Mouse (Mus musculus) embryonic fibroblast, embryonic 13.5 days (primary cell): Measurements from ENCODE around the gene Kif3a. TPM values are rescaled to one million over a fixed set of nuclear protein-coding genes. Genes with fewer than 3 reads are reported as not detected.

Experiments used
- H3K27ac ChIP-seq: 2 replicates; pipeline ENCODE4 v1.5.1; 2012; ENCODE audit warnings: low read length, control low read depth, inconsistent platforms; ENCODE audit not compliant: insufficient read depth
- H3K4me1 ChIP-seq: 2 replicates; pipeline ENCODE4 v1.6.1; 2011; ENCODE audit warnings: low read length; ENCODE audit not compliant: control insufficient read depth, insufficient read depth
- H3K4me3 ChIP-seq: 2 replicates; pipeline ENCODE4 v1.5.1; 2011; ENCODE audit warnings: mild to moderate bottlenecking, control low read depth, low read length; ENCODE audit not compliant: insufficient read depth
- CTCF ChIP-seq: IDR thresholded peaks from 2 replicates; pipeline ENCODE4 v1.5.1; 2011; ENCODE audit warnings: mild to moderate bottlenecking, control low read depth, low read length, moderate library complexity, borderline replicate concordance; ENCODE audit not compliant: insufficient read depth
- POLR2A ChIP-seq: IDR thresholded peaks from 2 replicates; pipeline ENCODE4 v1.6.1; 2011; ENCODE audit warnings: low read depth, mild to moderate bottlenecking, control low read depth, low read length, moderate library complexity
- polyA plus RNA-seq: library from polyadenylated mRNA; stranded (reverse); fragments of >200 nt; gene quantifications from 2 replicates; pipeline ENCODE4 v1.2.4, GENCODE M21; 2011; ENCODE audit warnings: low read depth; ENCODE audit not compliant: missing spikeins, insufficient read length

Gene Kif3a
- polyA plus RNA-seq, 1 experiment, result 27.3 TPM

DNA sequence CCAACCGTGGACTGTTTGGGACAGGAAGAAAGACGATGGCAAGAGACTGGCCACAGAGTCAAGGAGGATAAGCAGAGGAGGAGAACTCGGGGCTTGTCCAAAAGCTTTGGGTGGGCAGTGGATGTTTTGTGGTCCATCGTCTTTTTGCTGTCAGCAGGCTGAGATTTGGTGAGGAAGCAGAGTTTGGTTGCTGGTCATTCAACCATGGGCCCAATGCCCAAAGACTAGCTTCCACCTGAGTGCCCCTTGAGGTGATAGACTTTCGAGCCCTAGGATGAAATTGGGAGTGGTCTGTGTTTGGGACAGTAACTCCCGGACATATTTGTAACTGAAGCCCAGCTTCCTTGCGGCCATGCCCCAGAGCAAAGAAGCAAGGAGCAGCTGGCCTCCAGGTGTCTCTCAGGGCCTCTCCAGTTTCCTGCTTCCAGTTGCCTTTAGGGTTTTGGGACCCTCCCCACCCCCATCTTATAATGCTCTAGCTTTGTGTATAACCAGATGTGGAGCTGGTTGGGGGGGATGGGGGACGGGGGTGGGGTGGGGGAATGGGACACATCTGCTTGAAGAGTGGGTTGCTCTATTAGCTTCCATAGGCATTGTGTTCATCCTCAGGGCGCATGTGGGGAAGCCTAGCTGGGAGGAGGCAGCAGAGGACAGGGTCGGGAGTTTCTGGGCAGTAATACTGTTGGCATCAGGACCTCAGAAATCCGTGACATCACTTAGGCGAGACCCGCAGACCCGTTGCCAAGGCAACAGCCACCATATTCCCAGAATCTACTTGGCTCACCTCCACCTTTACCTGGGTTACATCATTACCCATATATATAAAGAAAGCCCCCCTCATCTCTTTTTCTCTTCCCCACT, 43.4 kb upstream of the Kif3a start:
- Histone ChIP-seq H3K27ac (no peak overlapping the region), H3K4me1 (peaks cover 4% of the 10 kb centered on the region), H3K4me3 (no peak overlapping the region)
- TF ChIP-seq CTCF, result no peak
- TF ChIP-seq POLR2A, result no peak

DNA sequence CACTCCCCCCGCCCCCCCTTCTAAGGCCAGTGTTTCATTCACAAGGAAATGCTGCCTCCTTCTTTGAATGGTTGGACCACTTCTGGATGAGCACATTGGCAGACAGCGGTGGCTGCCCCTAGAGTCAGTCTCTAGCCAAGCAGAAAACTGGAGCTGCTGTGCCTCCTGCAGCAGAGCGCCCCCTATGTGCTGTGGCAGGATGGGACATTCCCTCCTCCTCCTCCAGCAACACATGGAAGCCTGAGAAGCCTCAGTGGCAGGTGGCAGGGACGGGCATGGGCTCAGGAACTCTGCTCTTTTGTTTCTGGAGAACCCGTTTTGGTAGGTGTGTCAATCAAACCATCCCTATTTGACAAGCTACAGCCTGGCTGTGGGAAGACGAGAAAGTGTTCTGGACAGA, 42.3 kb upstream of the Kif3a start:
- peaks cover 5% of the 10 kb centered on the region for H3K4me1 ChIP-seq
- H3K27ac ChIP-seq, result no peak overlapping the region
- H3K4me3 ChIP-seq, result no peak overlapping the region
- TF ChIP-seq POLR2A, result no peak
- peak; percentile 35; the same call in 1 of the 2 replicates for TF ChIP-seq CTCF

DNA sequence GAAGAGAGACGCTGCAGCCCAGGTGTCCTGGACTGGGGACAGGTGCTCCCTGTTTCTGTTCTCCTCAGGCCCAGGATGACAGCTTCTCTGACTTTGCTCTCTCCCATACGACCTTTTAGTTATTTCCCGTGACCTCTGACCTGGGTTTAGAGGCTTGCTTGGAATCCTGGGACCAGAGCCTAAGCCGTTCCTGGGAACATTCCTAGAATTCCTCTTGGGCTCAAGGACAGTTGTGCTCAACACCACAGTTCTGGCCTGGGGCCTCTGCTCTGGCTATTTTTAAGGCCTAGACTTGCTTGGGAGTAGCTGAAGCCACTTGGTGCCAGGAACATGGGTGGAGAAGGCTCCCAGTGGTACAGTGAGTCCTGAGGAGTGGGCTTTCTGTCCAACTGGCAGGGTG, 41.7 kb upstream of the Kif3a start:
- H3K27ac ChIP-seq, result no peak overlapping the region
- TF ChIP-seq POLR2A, result no peak
- no peak for TF ChIP-seq CTCF

DNA sequence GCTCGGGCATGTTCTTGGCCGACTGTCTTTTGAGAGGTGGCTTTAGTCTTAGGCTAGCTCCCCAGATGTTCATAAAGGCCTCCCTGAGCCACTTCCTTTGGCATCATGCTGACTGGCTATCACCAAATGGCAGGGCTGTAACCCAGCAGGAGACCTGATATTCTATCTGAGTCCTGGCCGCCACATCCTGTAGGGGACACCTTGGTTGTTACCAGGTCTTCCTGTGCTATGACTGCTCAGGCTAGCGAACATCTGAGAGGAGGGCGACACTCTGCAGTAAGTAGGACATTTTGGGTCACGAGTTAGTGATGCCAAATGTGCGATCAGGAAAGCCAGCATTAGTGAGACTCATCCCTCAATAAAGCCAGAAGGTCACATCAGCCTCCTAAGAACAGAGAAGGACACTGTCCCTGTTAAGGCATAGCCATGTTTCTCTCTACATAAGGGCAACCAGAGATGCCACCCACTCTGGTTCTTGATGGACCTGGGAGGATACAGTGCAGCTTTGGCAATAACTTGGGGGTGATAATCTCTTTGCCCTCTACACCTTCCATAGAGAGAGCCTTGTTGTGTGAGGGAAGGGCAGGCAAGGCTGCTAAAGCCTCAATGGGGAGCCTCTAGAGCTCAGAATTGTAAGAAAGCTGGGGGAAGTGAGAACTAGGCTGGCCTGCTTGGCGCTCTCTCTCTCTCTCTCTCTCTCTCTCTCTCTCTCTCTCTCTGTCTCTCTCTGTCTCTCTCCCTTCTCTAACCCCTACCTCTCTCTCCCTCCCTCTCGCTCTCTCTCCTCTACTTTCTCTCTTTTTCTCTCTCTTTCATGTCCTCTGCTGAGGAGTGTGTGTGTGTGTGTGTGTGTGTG, 38.6 kb upstream of the Kif3a start:
- Histone ChIP-seq H3K4me3 (no peak overlapping the region), H3K4me1 (peaks cover 5% of the 10 kb centered on the region), H3K27ac (peak overlapping the region; percentile 50)
- TF ChIP-seq CTCF (no peak), POLR2A (no peak)

More for the DNA sequence above, 41.7 kb upstream of the Kif3a start:
- no peak overlapping the region for H3K4me3 ChIP-seq
- peaks cover 5% of the 10 kb centered on the region for H3K4me1 ChIP-seq

DNA sequence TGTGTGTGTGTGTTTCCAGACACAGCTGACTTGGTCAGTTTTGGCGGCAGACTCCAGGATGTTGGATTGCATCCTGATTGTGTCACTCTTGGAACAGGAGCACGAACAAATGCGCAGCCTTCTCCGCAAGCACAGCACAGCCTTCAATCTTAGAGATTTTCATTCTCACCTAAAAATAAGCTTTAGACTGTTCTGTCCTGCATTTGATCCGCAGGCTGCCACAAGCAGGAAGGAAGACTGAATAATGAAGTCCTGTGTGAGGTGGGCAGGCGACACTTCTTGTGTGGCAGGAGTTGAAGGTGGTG, 38.0 kb upstream of the Kif3a start:
- Histone ChIP-seq H3K27ac (0 out of 2 replicates have a peak overlapping the region, but pooled peaks have one; percentile 1), H3K4me3 (no peak overlapping the region), H3K4me1 (peaks cover 5% of the 10 kb centered on the region)
- TF ChIP-seq POLR2A, result no peak
- no peak for TF ChIP-seq CTCF

DNA sequence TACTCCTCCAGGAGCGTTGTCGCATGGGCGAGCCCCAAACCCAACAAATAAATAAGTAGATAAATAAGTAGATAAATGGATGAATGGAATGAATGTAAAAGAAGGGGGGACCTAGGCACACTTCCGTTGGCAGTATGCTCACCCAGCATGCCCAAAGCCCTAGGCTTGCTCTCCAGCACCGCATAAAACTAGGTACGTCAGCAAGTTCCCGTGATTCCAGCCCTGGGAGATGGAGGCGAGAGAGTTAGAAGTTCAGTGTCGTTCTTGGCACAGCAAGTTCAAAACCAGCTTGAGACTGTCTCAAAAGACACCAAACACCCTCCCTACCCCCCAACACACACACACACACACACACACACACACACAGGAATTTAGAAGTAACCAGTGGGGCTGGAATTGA, 37.2 kb upstream of the Kif3a start:
- peaks cover 5% of the 10 kb centered on the region for H3K4me1 ChIP-seq
- TF ChIP-seq CTCF (no peak), POLR2A (no peak)
- H3K27ac ChIP-seq, result no peak overlapping the region
- H3K4me3 ChIP-seq, result no peak overlapping the region

DNA sequence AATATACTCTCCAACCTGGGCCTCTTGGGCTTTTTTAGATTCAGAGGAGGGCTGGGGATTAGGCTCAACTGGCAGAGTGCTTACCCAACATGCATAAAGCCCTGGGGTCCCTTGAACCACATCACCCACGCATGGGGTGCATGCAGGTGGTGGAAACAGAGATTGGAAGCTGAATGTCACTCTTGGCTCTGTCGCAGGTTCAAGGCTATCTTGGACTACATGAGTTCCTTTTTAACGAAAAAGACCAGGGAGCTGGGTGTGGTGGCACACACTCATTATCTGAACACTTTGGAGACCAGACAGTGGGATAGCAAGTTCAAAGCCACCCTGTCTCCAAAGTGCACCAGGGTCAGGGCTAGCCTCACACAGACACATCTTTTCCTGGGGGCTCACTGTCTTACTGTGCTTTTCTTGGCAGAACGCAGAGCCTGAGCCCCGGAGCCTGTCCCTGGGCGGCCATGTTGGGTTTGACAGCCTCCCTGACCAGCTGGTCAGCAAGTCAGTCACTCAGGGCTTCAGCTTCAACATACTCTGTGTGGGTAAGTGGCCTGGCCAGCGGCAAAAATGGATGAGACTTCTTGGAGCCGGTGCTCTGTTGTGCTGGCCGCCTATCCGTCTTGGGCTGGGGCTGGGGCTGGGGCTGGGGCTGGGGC, 35.5 kb upstream of the Kif3a start:
- Histone ChIP-seq H3K4me1 (peaks cover 5% of the 10 kb centered on the region), H3K4me3 (no peak overlapping the region), H3K27ac (no peak overlapping the region)
- no peak for TF ChIP-seq POLR2A
- no peak for TF ChIP-seq CTCF

DNA sequence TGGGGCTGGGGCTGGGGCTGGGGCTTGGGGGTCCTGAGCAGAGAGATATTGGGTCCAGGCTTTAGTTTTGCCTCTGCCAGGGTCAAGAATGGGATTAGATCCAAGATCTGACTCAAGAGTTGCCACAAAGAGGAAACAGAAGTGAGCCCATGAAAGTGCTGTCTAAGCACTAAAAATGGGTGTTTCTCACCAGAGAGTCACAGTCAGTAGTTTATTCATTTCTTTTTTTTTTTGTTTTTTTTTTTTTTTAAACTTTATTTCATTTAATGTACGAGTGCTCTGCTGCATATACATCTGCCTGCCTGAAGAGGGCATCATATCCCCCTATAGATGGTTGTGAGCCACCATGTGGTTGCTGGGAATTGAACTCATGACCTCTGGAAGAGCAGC, 35.0 kb upstream of the Kif3a start:
- no peak for TF ChIP-seq CTCF
- H3K27ac ChIP-seq, result no peak overlapping the region

DNA sequence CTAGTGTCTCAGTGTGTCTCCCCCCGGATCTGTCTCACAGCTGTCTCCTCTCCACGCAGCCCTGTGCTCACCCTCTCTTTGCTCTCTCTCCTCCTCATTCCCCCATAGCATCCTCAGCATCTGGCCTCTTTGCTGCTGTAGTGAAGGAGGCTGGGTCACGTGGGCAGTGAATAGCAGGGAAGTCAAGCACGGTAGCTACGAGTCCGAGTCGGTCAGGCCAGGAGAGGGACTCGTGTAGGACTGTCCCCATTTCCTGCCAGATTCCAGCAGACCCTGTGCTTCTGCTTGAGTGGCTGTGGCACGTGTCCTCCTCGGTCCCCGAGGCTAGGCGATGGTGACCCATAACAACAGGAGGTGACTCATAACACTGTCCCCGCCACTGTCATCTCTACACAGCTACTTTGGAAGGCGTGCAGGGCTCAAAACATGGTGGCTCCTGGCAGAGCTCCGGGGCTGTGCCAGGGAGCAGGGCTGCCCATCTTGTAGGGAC, 28.1 kb upstream of the Kif3a start:
- TF ChIP-seq CTCF (no peak), POLR2A (no peak)
- no peak overlapping the region for H3K27ac ChIP-seq
- H3K4me1 ChIP-seq, result 0 out of 2 replicates have a peak, but pooled peaks cover 3% of the 10 kb centered on the region
- no peak overlapping the region for H3K4me3 ChIP-seq

More for the DNA sequence above, 35.0 kb upstream of the Kif3a start:
- H3K4me3 ChIP-seq, result no peak overlapping the region
- peaks cover 5% of the 10 kb centered on the region for H3K4me1 ChIP-seq

DNA sequence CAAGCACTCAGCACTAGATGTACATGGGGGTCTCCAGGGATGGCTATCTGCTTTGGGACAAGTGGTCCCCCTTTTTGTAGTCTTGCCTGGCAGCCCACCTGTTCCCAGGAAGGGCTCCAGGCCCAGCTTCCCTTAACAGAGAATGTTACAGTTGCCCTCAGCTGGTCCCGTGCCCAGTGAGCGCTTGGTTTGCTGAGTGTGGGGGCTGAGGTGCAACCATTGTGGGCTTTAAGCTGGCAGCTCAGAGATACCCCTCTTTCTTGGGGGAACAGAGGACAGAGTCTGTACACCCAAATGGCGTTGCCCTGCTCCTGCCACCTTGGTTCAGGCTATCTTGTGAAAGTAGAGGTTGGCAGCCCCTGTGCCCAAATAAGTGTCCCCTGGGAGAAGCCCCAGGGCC, 26.8 kb upstream of the Kif3a start:
- H3K4me3 ChIP-seq, result no peak overlapping the region
- no peak for TF ChIP-seq CTCF
- no peak for TF ChIP-seq POLR2A
- H3K4me1 ChIP-seq, result 0 out of 2 replicates have a peak, but pooled peaks cover 3% of the 10 kb centered on the region
- no peak overlapping the region for H3K27ac ChIP-seq
